Mouse (Mus musculus) kidney, adult 2 months (tissue): ENCODE data around the gene Vars. TPM values are rescaled to one million over a fixed set of nuclear protein-coding genes. Genes with fewer than 3 reads are reported as not detected.
"Not testable (repeated sequence)": the region's sequence is repeated elsewhere in the genome, so short reads cannot be mapped to it uniquely, and the experiment has no call there.

Source experiments
- DNase-seq: peaks from one replicate; pipeline ENCODE4 v3.0.0; 2021
- H3K27ac ChIP-seq: fragments of 200-500 bp; 2 replicates; pipeline ENCODE4 v1.5.1; 2012; ENCODE audit warnings: low read depth, low read length, control low read depth, inconsistent platforms; ENCODE audit not compliant: insufficient read depth
- H3K27me3 ChIP-seq: fragments of 200-500 bp; replicated peaks from 2 replicates; pipeline ENCODE4 v1.6.1; 2012; ENCODE audit warnings: mild to moderate bottlenecking, moderate library complexity, low read length, inconsistent platforms; ENCODE audit not compliant: control insufficient read depth, insufficient read depth
- H3K36me3 ChIP-seq: fragments of 200-500 bp; 2 replicates; pipeline ENCODE4 v1.6.1; 2012; ENCODE audit warnings: mild to moderate bottlenecking, moderate library complexity, low read length, inconsistent platforms; ENCODE audit not compliant: control insufficient read depth, insufficient read depth
- H3K4me1 ChIP-seq: fragments of 200-500 bp; 2 replicates; pipeline ENCODE4 v1.6.1; 2011; ENCODE audit warnings: low read length; ENCODE audit not compliant: control insufficient read depth, insufficient read depth
- H3K4me3 ChIP-seq: fragments of 200-500 bp; 2 replicates; pipeline ENCODE4 v1.5.1; 2011; ENCODE audit warnings: mild to moderate bottlenecking, low read depth, low read length, control low read depth; ENCODE audit not compliant: insufficient read depth
- CTCF ChIP-seq: fragments of 200-500 bp; conservative IDR thresholded peaks from 2 replicates; pipeline ENCODE4 v1.5.1; 2011; ENCODE audit warnings: low read depth, mild to moderate bottlenecking, control low read depth, low read length, moderate library complexity, mixed read lengths; ENCODE audit not compliant: insufficient read depth, insufficient read length
- POLR2A ChIP-seq: fragments of 200-500 bp; IDR thresholded peaks from one replicate; pipeline ENCODE4 v1.6.1; 2011; ENCODE audit warnings: low read depth, low read length, control low read depth
- WGBS: fragments of 180-500 bp; shearing (Covaris S2); methylation state at CpG from one replicate; pipeline ENCODE4 v1.1.7; 2018; 5-methylcytosine and 5-hydroxymethylcytosine counted together
- polyA plus RNA-seq: library from polyadenylated mRNA; depleted of rRNA; stranded (reverse); fragments of >200 nt; gene quantifications from 2 replicates; pipeline ENCODE4 v1.2.3, GENCODE M21; 2012

Vars gene
- polyA plus RNA-seq, 1 experiment: 52.5 TPM

GRCm38 (mm10) chr17:35004075-35004717 is 3.4 kb downstream of the Vars start:
- Histone ChIP-seq H3K27me3 (no peaks in the 10 kb centered on the region), H3K27ac (no peak overlapping the region), H3K36me3 (no peaks in the 10 kb centered on the region), H3K4me3 (no peak overlapping the region), H3K4me1 (no peaks in the 10 kb centered on the region)
- DNase-seq: no peak
- TF ChIP-seq CTCF (no peak), POLR2A (no peak)
- WGBS: 96% methylated on average over 17 of the region's 17 CpGs

GRCm38 (mm10) chr17:35005158-35005557 is 4.4 kb downstream of the Vars start:
- no peak for TF ChIP-seq CTCF
- TF ChIP-seq POLR2A: no peak
- H3K27me3 ChIP-seq: no peaks in the 10 kb centered on the region
- no peak for DNase-seq
- no peaks in the 10 kb centered on the region for H3K36me3 ChIP-seq
- 96% methylated on average over 10 of the region's 10 CpGs for WGBS
- H3K27ac ChIP-seq: no peak overlapping the region
- H3K4me1 ChIP-seq: no peaks in the 10 kb centered on the region
- H3K4me3 ChIP-seq: no peak overlapping the region

GRCm38 (mm10) chr17:35005902-35006301 is 5.1 kb downstream of the Vars start:
- DNase-seq, H3K36me3 ChIP-seq, H3K27me3 ChIP-seq, H3K27ac ChIP-seq, H3K4me3 ChIP-seq, H3K4me1 ChIP-seq: not testable (repeated sequence)
- WGBS: 91% methylated on average over 4 of the region's 5 CpGs

- WGBS: 93% methylated on average over 7 of the region's 7 CpGs
- DNase-seq: no peak
- Histone ChIP-seq H3K27me3 (no peaks in the 10 kb centered on the region), H3K36me3 (no peaks in the 10 kb centered on the region; the same call in 1 of the 2 replicates), H3K4me3 (no peak overlapping the region), H3K27ac (no peak overlapping the region), H3K4me1 (no peaks in the 10 kb centered on the region)
- no peak for TF ChIP-seq POLR2A
- no peak for TF ChIP-seq CTCF
Measured at GRCm38 (mm10) chr17:35007387-35007991, 6.7 kb downstream of the Vars start.

GRCm38 (mm10) chr17:35009586-35009985 is 8.8 kb downstream of the Vars start:
- TF ChIP-seq CTCF (no peak), POLR2A (no peak)
- Histone ChIP-seq H3K27me3 (no peaks in the 10 kb centered on the region), H3K36me3 (no peaks in the 10 kb centered on the region; the same call in 1 of the 2 replicates), H3K27ac (no peak overlapping the region), H3K4me1 (no peaks in the 10 kb centered on the region), H3K4me3 (no peak overlapping the region)
- WGBS: 65% methylated on average over 7 of the region's 7 CpGs
- no peak for DNase-seq

- Histone ChIP-seq H3K27me3 (no peaks in the 10 kb centered on the region), H3K4me1 (no peaks in the 10 kb centered on the region), H3K27ac (no peak overlapping the region), H3K4me3 (no peak overlapping the region), H3K36me3 (no peaks in the 10 kb centered on the region; the same call in 1 of the 2 replicates)
- WGBS: 90% methylated on average over 8 of the region's 8 CpGs
- TF ChIP-seq CTCF (no peak), POLR2A (no peak)
- no peak for DNase-seq
Measured at GRCm38 (mm10) chr17:35011440-35011839, 10.7 kb downstream of the Vars start.

- TF ChIP-seq POLR2A (no peak), CTCF (no peak)
- H3K4me1 ChIP-seq: no peaks in the 10 kb centered on the region
- 89% methylated on average over 13 of the region's 13 CpGs for WGBS
- DNase-seq: no peak
- no peak overlapping the region for H3K27ac ChIP-seq
- H3K27me3 ChIP-seq: no peaks in the 10 kb centered on the region
- H3K36me3 ChIP-seq: no peaks in the 10 kb centered on the region; the same call in 1 of the 2 replicates
- H3K4me3 ChIP-seq: no peak overlapping the region
Measured at GRCm38 (mm10) chr17:35012430-35012829, 11.6 kb downstream of the Vars start.
